8 mouse cellular contexts compared by ENCODE assay signal in the genomic region with DNA sequence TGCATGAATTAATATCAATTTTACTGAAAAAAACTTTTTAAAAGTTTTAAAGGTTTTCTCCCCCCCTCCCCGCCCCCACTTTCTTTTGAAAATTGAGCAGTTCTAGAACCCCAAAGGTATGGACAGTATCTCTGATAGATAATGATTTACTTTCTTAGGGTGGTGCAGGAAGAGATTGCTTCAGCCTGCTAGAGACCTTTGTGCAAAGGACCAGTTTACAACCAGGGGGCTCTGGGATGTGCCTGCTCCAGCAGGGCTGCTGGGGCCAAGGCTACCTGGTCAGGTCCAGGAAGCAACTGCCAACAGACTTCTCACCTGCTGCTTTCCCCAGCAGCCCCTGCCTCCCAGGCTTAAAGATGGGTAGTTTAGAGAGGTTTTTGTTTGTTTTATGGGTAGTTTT. TPM values are rescaled to one million over a fixed set of nuclear protein-coding genes. Genes with fewer than 3 reads are reported as not detected.
DNase-seq lines count a peak whose midpoint lies in the region; ATAC-seq and TF ChIP-seq lines count a peak whose summit lies in the region.
"Had no signal": no experiment of that assay in that cellular context is flagged by ENCODE, and none has a peak within 500 bp of the region (broad histone marks: within the 10 kb centered on the region; RNA-seq: fewer than 3 reads in every experiment).

No protein-coding gene starts in this region.

- H3K9ac ChIP-seq in lung, embryonic 14.5 days: no peak overlapping the region
- no peak overlapping the region for H3K9ac ChIP-seq in forebrain, embryonic 13.5 days
- H3K9ac ChIP-seq in limb, embryonic 13.5 days: no peak overlapping the region
- no peak overlapping the region for H3K9ac ChIP-seq in stomach, postnatal 0 days (ENCODE audit: low read length)

- 64% methylated on average over 1 of the region's 1 CpGs for WGBS in lung, embryonic 14.5 days
- 47% methylated on average over 1 of the region's 1 CpGs for WGBS in forebrain, embryonic 13.5 days
- WGBS in limb, embryonic 13.5 days: 47% methylated on average over 1 of the region's 1 CpGs
- WGBS in stomach, postnatal 0 days: 55% methylated on average over 1 of the region's 1 CpGs

- peak overlapping the region; percentile 28; the same call in 1 of the 2 replicates for H3K4me3 ChIP-seq in lung, embryonic 14.5 days (ENCODE audit: low read depth, low read length)
- peak overlapping the region; percentile 39; the same call in 1 of the 2 replicates for H3K4me3 ChIP-seq in forebrain, embryonic 13.5 days
- H3K4me3 ChIP-seq in limb, embryonic 13.5 days: no peak overlapping the region
- peak overlapping the region; percentile 42 for H3K4me3 ChIP-seq in stomach, postnatal 0 days (ENCODE audit: low read depth, low read length)

- no peak for ATAC-seq in lung, embryonic 14.5 days (ENCODE audit: insufficient read depth)
- no peak for ATAC-seq in forebrain, embryonic 13.5 days
- no peak for ATAC-seq in limb, embryonic 13.5 days (ENCODE audit: low FRiP score, low read depth)
- ATAC-seq in stomach, postnatal 0 days (ENCODE audit: low FRiP score, low TSS enrichment): no peak

- no peak for TF ChIP-seq CTCF in lung, embryonic 14.5 days (IDR thresholded peaks at IDR 0.05; ENCODE audit: low read depth)
- no peak for TF ChIP-seq CTCF in stomach, postnatal 0 days (IDR thresholded peaks at IDR 0.05; ENCODE audit: low read depth)

- H3K4me2 ChIP-seq in lung, embryonic 14.5 days: peak overlapping the region; percentile 64
- H3K4me2 ChIP-seq in forebrain, embryonic 13.5 days: peak overlapping the region; percentile 68
- peak overlapping the region; percentile 64 for H3K4me2 ChIP-seq in limb, embryonic 13.5 days (replicated peaks)
- H3K4me2 ChIP-seq in stomach, postnatal 0 days (replicated peaks; ENCODE audit: low read depth): peak overlapping the region; percentile 62

- no peaks in the 10 kb centered on the region for H3K9me3 ChIP-seq in lung, embryonic 14.5 days (ENCODE audit: low read depth, low read length)
- no peaks in the 10 kb centered on the region for H3K9me3 ChIP-seq in forebrain, embryonic 13.5 days (replicated peaks)
- H3K9me3 ChIP-seq in limb, embryonic 13.5 days: no peaks in the 10 kb centered on the region
- H3K9me3 ChIP-seq in stomach, postnatal 0 days (ENCODE audit: control insufficient read depth, low read length): no peaks in the 10 kb centered on the region

- 0 out of 2 replicates have a peak, but pooled peaks cover 12% of the 10 kb centered on the region for H3K27me3 ChIP-seq in lung, embryonic 14.5 days (ENCODE audit: insufficient read depth, low read length)
- H3K27me3 ChIP-seq in forebrain, embryonic 13.5 days: peaks cover 17% of the 10 kb centered on the region
- H3K27me3 ChIP-seq in limb, embryonic 13.5 days: peaks cover 44% of the 10 kb centered on the region
- no peaks in the 10 kb centered on the region for H3K27me3 ChIP-seq in stomach, postnatal 0 days (ENCODE audit: control insufficient read depth, insufficient read depth, low read length)

- no peak for DNase-seq in lung, embryonic 14.5 days
- no peak for DNase-seq in lung, postnatal 36 days
- no peak for DNase-seq in stomach, postnatal 0 days (ENCODE audit: low spot score)
- no peak for DNase-seq in thymus, postnatal 10 days (ENCODE audit: low spot score in 2 of 2)
- no peak for DNase-seq in ovary, postnatal 36 days (ENCODE audit: low spot score)

- H3K4me1 ChIP-seq in lung, embryonic 14.5 days (ENCODE audit: insufficient read depth): no peaks in the 10 kb centered on the region
- H3K4me1 ChIP-seq in forebrain, embryonic 13.5 days: peaks cover 8% of the 10 kb centered on the region; the same call in 1 of the 2 replicates
- peaks cover 7% of the 10 kb centered on the region for H3K4me1 ChIP-seq in limb, embryonic 13.5 days
- H3K4me1 ChIP-seq in stomach, postnatal 0 days (replicated peaks; ENCODE audit: control insufficient read depth, insufficient read depth): 0 out of 2 replicates have a peak, but pooled peaks cover 4% of the 10 kb centered on the region

- no peaks in the 10 kb centered on the region for H3K36me3 ChIP-seq in lung, embryonic 14.5 days (ENCODE audit: insufficient read depth)
- no peaks in the 10 kb centered on the region for H3K36me3 ChIP-seq in forebrain, embryonic 13.5 days (ENCODE audit: poor library complexity, severe bottlenecking)
- no peaks in the 10 kb centered on the region for H3K36me3 ChIP-seq in limb, embryonic 13.5 days
- no peaks in the 10 kb centered on the region for H3K36me3 ChIP-seq in stomach, postnatal 0 days (ENCODE audit: control insufficient read depth, insufficient read depth, low read length)

- H3K27ac ChIP-seq in lung, embryonic 14.5 days (ENCODE audit: low read depth): no peak overlapping the region
- H3K27ac ChIP-seq in forebrain, embryonic 13.5 days: no peak overlapping the region
- no peak overlapping the region for H3K27ac ChIP-seq in limb, embryonic 13.5 days
- H3K27ac ChIP-seq in stomach, postnatal 0 days (replicated peaks): no peak overlapping the region

- no peak for TF ChIP-seq EP300 in stomach, postnatal 0 days (optimal IDR thresholded peaks at IDR 0.05)

RNA-seq across cellular contexts. Expression of gene Ereg, which starts 0.6 kb away (rescaled TPM):
- polyA plus RNA-seq in lung, embryonic 14.5 days (2014; fragmentation: Nextera tagmentation; extraction: Ambion mirVana): 0.13 and 0.14 TPM in 2 replicates
- not detected in 2 replicates for polyA plus RNA-seq in forebrain, embryonic 13.5 days (2015; fragmentation: Nextera tagmentation; extraction: Ambion mirVana)
- not detected in 2 replicates for polyA plus RNA-seq in limb, embryonic 13.5 days (2015; fragmentation: Nextera tagmentation; extraction: Ambion mirVana)
- 3.2 and 3.3 TPM in 2 replicates for polyA plus RNA-seq in stomach, postnatal 0 days (2015; fragmentation: Nextera tagmentation; extraction: Ambion mirVana)

RNA-seq across cellular contexts. Expression of gene Epgn, which starts 47.8 kb away (rescaled TPM):
- 0.18 TPM in 1 of 2 replicates, not detected in the other for polyA plus RNA-seq in lung, embryonic 14.5 days (2014; fragmentation: Nextera tagmentation; extraction: Ambion mirVana)
- 0.09 and 0.23 TPM in 2 replicates for polyA plus RNA-seq in forebrain, embryonic 13.5 days (2015; fragmentation: Nextera tagmentation; extraction: Ambion mirVana)
- polyA plus RNA-seq in limb, embryonic 13.5 days (2015; fragmentation: Nextera tagmentation; extraction: Ambion mirVana): 0.10 and 0.29 TPM in 2 replicates
- polyA plus RNA-seq in stomach, postnatal 0 days (2015; fragmentation: Nextera tagmentation; extraction: Ambion mirVana): 0.12 and 0.17 TPM in 2 replicates
- polyA plus RNA-seq: liver, embryonic 16.5 days had no signal
